ENCODE assay signal across 16 mouse cellular contexts in the genomic region with DNA sequence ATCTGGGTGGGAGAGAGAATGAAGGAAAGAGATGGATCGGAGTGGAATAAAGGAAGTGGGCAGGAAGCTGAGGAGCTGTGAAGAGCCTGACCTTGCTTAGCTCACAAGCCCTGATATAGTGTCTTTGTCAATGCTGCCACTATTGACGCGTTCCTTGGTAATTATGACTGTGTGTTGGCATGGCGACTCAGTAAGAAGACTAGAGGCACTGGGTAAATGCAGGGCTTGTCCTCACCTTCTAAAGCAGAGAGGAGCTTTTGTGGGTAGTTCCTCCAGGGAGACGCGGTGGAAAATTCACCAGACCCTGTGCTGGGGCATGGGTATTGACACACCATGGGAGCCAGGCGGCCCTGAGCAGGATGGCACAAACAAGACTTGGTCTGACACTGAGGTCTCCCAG. TPM values are rescaled to one million over a fixed set of nuclear protein-coding genes. Genes with fewer than 3 reads are reported as not detected.
DNase-seq lines count a peak whose midpoint lies in the region; ATAC-seq and TF ChIP-seq lines count a peak whose summit lies in the region.
"Had no signal": no experiment of that assay in that cellular context is flagged by ENCODE, and none has a peak within 500 bp of the region (broad histone marks: within the 10 kb centered on the region; RNA-seq: fewer than 3 reads in every experiment).

No protein-coding gene starts in this region.

- H3K4me3 ChIP-seq in hindbrain, embryonic 11.5 days (ENCODE audit: low read depth, low read length), result no peak overlapping the region
- no peak overlapping the region for H3K4me3 ChIP-seq in midbrain, embryonic 13.5 days (replicated peaks)
- no peak overlapping the region for H3K4me3 ChIP-seq in olfactory bulb, adult 2 months (ENCODE audit: insufficient read depth, low read depth, low read length)
- no peak overlapping the region for H3K4me3 ChIP-seq in kidney, embryonic 14.5 days (ENCODE audit: low read length)
- H3K4me3 ChIP-seq: embryonic facial prominence, embryonic 15.5 days; heart, adult 2 months; limb, embryonic 12.5 days; megakaryocyte, embryonic 14.5 days had no signal

- H3K9me3 ChIP-seq in hindbrain, embryonic 11.5 days (ENCODE audit: control insufficient read depth, low read length), result no peaks in the 10 kb centered on the region
- no peaks in the 10 kb centered on the region for H3K9me3 ChIP-seq in midbrain, embryonic 13.5 days
- H3K9me3 ChIP-seq in kidney, embryonic 14.5 days (ENCODE audit: control insufficient read depth, low read length), result no peaks in the 10 kb centered on the region
- H3K9me3 ChIP-seq: embryonic facial prominence, embryonic 15.5 days; limb, embryonic 12.5 days had no signal

- peak overlapping the region; percentile 99 for H3K27ac ChIP-seq in hindbrain, embryonic 11.5 days (ENCODE audit: low read depth, low read length)
- peak overlapping the region; percentile 97 for H3K27ac ChIP-seq in midbrain, embryonic 13.5 days
- H3K27ac ChIP-seq in olfactory bulb, adult 2 months (ENCODE audit: insufficient read depth, low read depth, low read length), result peak overlapping the region; percentile 99
- H3K27ac ChIP-seq in kidney, embryonic 14.5 days (ENCODE audit: low read depth, low read length), result no peak overlapping the region
- H3K27ac ChIP-seq: embryonic facial prominence, embryonic 15.5 days; heart, adult 2 months; limb, embryonic 12.5 days had no signal

- TF ChIP-seq CTCF in olfactory bulb, adult 2 months (IDR thresholded peaks at IDR 0.05; ENCODE audit: insufficient read depth, low read depth, low read length), result no peak

- WGBS in hindbrain, embryonic 11.5 days, result 42% methylated on average over 7 of the region's 7 CpGs
- 38% methylated on average over 7 of the region's 7 CpGs for WGBS in midbrain, embryonic 13.5 days
- 8% methylated on average over 7 of the region's 7 CpGs for WGBS in olfactory bulb, adult 2 months
- 70% methylated on average over 7 of the region's 7 CpGs for WGBS in kidney, embryonic 14.5 days

- ATAC-seq in hindbrain, embryonic 11.5 days (ENCODE audit: low FRiP score), result peak; percentile 28
- 0 out of 2 replicates have a peak, but pooled peaks have one; percentile 18 for ATAC-seq in midbrain, embryonic 13.5 days
- no peak for ATAC-seq in kidney, embryonic 14.5 days (ENCODE audit: low FRiP score, low TSS enrichment)
- ATAC-seq: liver, postnatal 0 days had no signal

- DNase-seq in right cerebral cortex, postnatal 25 days, result peak; percentile 34
- no peak for DNase-seq in right cerebral cortex, postnatal 36 days (ENCODE audit: low spot score in 2 of 2)
- no peak for DNase-seq in hindbrain, embryonic 11.5 days (ENCODE audit: low spot score)
- DNase-seq in left cerebral cortex, adult 9 months (ENCODE audit: low spot score in 2 of 2), result no peak
- DNase-seq in lung, postnatal 4 days, result no peak
- DNase-seq: cerebellum, adult 9-11 months; heart, adult 2 months; heart, postnatal 4 days; kidney, adult 8-10 months; liver, postnatal 0 days had no signal

- H3K4me2 ChIP-seq in hindbrain, embryonic 11.5 days (replicated peaks; ENCODE audit: low read depth, low read length), result no peak overlapping the region
- H3K4me2 ChIP-seq in midbrain, embryonic 13.5 days (replicated peaks), result peak overlapping the region; percentile 90
- no peak overlapping the region for H3K4me2 ChIP-seq in kidney, embryonic 14.5 days (replicated peaks; ENCODE audit: low read depth, low read length)
- H3K4me2 ChIP-seq: embryonic facial prominence, embryonic 15.5 days; limb, embryonic 12.5 days had no signal

- no peaks in the 10 kb centered on the region for H3K36me3 ChIP-seq in hindbrain, embryonic 11.5 days (ENCODE audit: control insufficient read depth, insufficient read depth, low read length)
- peaks cover 17% of the 10 kb centered on the region; the same call in 1 of the 2 replicates for H3K36me3 ChIP-seq in midbrain, embryonic 13.5 days
- no peaks in the 10 kb centered on the region for H3K36me3 ChIP-seq in kidney, embryonic 14.5 days (ENCODE audit: control insufficient read depth, insufficient read depth, low read length)
- H3K36me3 ChIP-seq: embryonic facial prominence, embryonic 15.5 days; limb, embryonic 12.5 days had no signal

- peaks cover 42% of the 10 kb centered on the region for H3K4me1 ChIP-seq in hindbrain, embryonic 11.5 days (replicated peaks; ENCODE audit: control insufficient read depth, insufficient read depth, low read length)
- H3K4me1 ChIP-seq in midbrain, embryonic 13.5 days (replicated peaks), result peaks cover 95% of the 10 kb centered on the region
- H3K4me1 ChIP-seq in olfactory bulb, adult 2 months (ENCODE audit: control insufficient read depth, insufficient read depth, low read length), result peaks cover 66% of the 10 kb centered on the region
- H3K4me1 ChIP-seq in kidney, embryonic 14.5 days (ENCODE audit: control insufficient read depth, insufficient read depth, low read length), result 0 out of 2 replicates have a peak, but pooled peaks cover 11% of the 10 kb centered on the region

- no peak overlapping the region; the same call in 1 of the 2 replicates for H3K9ac ChIP-seq in hindbrain, embryonic 11.5 days (ENCODE audit: low read depth, low read length)
- peak overlapping the region; percentile 54 for H3K9ac ChIP-seq in midbrain, embryonic 13.5 days (replicated peaks)
- no peak overlapping the region for H3K9ac ChIP-seq in kidney, embryonic 14.5 days (ENCODE audit: low read depth, low read length)
- H3K9ac ChIP-seq: embryonic facial prominence, embryonic 15.5 days; limb, embryonic 12.5 days; liver, postnatal 0 days had no signal

- TF ChIP-seq POLR2A in olfactory bulb, adult 2 months (IDR thresholded peaks at IDR 0.05; ENCODE audit: insufficient read depth, low read depth, low read length), result no peak

- H3K27me3 ChIP-seq in hindbrain, embryonic 11.5 days (ENCODE audit: control insufficient read depth, insufficient read depth, low read length), result peaks cover 12% of the 10 kb centered on the region
- H3K27me3 ChIP-seq in midbrain, embryonic 13.5 days, result peaks cover 21% of the 10 kb centered on the region
- peaks cover 77% of the 10 kb centered on the region for H3K27me3 ChIP-seq in kidney, embryonic 14.5 days (ENCODE audit: control insufficient read depth, insufficient read depth, low read length)

RNA-seq across cellular contexts. Expression of gene Polg, which starts 52.8 kb away (rescaled TPM):
- polyA plus RNA-seq in hindbrain, embryonic 11.5 days (2014; fragmentation: Nextera tagmentation; extraction: Ambion mirVana), result 22.5 and 26.3 TPM in 2 replicates
- 22.0 and 23.8 TPM in 2 replicates for polyA plus RNA-seq in midbrain, embryonic 13.5 days (2015; fragmentation: Nextera tagmentation; extraction: Ambion mirVana)
- 134 TPM in 1 of 2 replicates, not detected in the other for polyA plus RNA-seq in olfactory bulb, adult 2 months (2012; ENCODE audit: insufficient read depth, insufficient read length, low replicate concordance, missing spikeins)
- polyA plus RNA-seq in kidney, embryonic 14.5 days (2014; fragmentation: Nextera tagmentation; extraction: Ambion mirVana), result 21.3 and 35.9 TPM in 2 replicates
